In the genomic region with DNA sequence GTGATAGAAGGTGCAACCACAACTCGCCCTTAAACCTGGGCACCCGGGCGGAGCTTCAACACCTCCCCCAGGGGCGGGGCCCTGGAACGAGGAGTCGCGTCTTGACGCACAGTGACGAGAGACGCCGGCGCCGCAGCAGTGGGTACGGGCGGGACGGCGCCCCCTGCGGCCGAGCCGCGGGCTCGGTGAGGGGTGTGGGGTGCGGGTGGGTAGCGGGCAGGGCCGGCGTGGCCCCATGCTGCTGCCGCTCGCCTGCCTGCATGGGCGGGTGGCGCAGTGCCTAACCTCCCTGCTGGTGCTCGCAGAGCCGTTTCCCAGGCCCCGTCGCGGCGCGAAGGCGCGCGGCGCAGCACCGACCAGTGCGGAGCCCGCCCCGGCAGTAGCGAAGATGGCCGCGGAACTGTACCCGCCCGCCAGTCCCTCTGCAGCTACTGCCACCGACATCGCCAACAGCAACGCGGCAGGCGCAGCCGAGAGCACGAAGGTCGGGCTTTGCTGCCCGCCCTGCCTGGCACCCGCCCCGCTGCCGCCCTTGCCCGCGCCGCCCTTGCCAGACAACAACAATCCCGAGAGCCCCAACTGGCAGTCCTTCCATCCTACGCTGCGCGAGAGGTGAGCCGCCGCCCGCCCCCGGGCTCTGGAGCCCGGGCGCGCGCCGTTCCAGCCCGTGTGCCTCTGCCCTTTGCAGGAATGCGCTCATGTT, we compare ENCODE assay signal across 8 mouse cellular contexts. TPM values are rescaled to one million over a fixed set of nuclear protein-coding genes. Genes with fewer than 3 reads are reported as not detected.
DNase-seq lines count a peak whose midpoint lies in the region; ATAC-seq and TF ChIP-seq lines count a peak whose summit lies in the region.

A gene (plus strand): TSS at position 112 of the 703 bp plus-strand sequence.

- peak within 1 kb of the TSS; percentile 90 for H3K27ac ChIP-seq in cerebellum, adult 2 months (ENCODE audit: insufficient read depth, low read length)
- peak within 1 kb of the TSS; percentile 94 for H3K27ac ChIP-seq in forebrain, embryonic 16.5 days (ENCODE audit: low read length)

- peak; percentile 87 for TF ChIP-seq POLR2A in cerebellum, adult 2 months (IDR thresholded peaks at IDR 0.05; ENCODE audit: borderline replicate concordance, insufficient read depth, low read length)
- TF ChIP-seq POLR2A in lung, adult 2 months (IDR thresholded peaks at IDR 0.05; ENCODE audit: borderline replicate concordance, extremely low read depth, low read depth, low read length): peak; percentile 46; the same call in 1 of the 2 replicates

- H3K27me3 ChIP-seq in cerebellum, adult 2 months (ENCODE audit: control insufficient read depth, insufficient read depth, low read length): no peaks in the 10 kb centered on the region
- H3K27me3 ChIP-seq in forebrain, embryonic 16.5 days (replicated peaks; ENCODE audit: control insufficient read depth, insufficient read depth, low read length): no peaks in the 10 kb centered on the region

- peaks cover 30% of the 10 kb centered on the region for H3K36me3 ChIP-seq in forebrain, embryonic 16.5 days (ENCODE audit: control insufficient read depth, insufficient read depth)

- peaks cover 21% of the 10 kb centered on the region for H3K4me1 ChIP-seq in cerebellum, adult 2 months (ENCODE audit: control insufficient read depth, insufficient read depth, low read length)
- H3K4me1 ChIP-seq in forebrain, embryonic 16.5 days (replicated peaks; ENCODE audit: control insufficient read depth, insufficient read depth, low read length): peaks cover 14% of the 10 kb centered on the region
- H3K4me1 ChIP-seq in lung, adult 2 months (ENCODE audit: control insufficient read depth, insufficient read depth, low read length): peaks cover 6% of the 10 kb centered on the region

- peak within 1 kb of the TSS; percentile 75 for H3K4me2 ChIP-seq in forebrain, embryonic 16.5 days (ENCODE audit: low read length)

- TF ChIP-seq CTCF in cerebellum, adult 2 months (IDR thresholded peaks at IDR 0.05; ENCODE audit: borderline replicate concordance, insufficient read depth, low read depth, low read length): peak; percentile 51
- TF ChIP-seq CTCF in lung, adult 2 months (IDR thresholded peaks at IDR 0.05; ENCODE audit: insufficient read depth, low read length): 0 out of 2 replicates have a peak, but pooled peaks have one; percentile 1

- peak within 1 kb of the TSS; percentile 84 for H3K4me3 ChIP-seq in cerebellum, adult 2 months (replicated peaks; ENCODE audit: insufficient read depth, low read depth, low read length)
- H3K4me3 ChIP-seq in forebrain, embryonic 16.5 days (replicated peaks; ENCODE audit: low read length): peak within 1 kb of the TSS; percentile 71
- H3K4me3 ChIP-seq in lung, adult 2 months (replicated peaks; ENCODE audit: extremely low read depth, low read depth, low read length): peak within 1 kb of the TSS; percentile 83

- H3K9ac ChIP-seq in forebrain, embryonic 16.5 days (replicated peaks; ENCODE audit: low read depth, low read length): peak within 1 kb of the TSS; percentile 77

- H3K9me3 ChIP-seq in forebrain, embryonic 16.5 days (ENCODE audit: control insufficient read depth, low read length): no peaks in the 10 kb centered on the region

- intact Hi-C loops in heart, postnatal 25 days (cut with DNase I): no loop called here

- under 1% methylated on average over 72 of the region's 80 CpGs for WGBS in cerebellum, adult 2 months
- WGBS in forebrain, embryonic 16.5 days: under 1% methylated on average over 75 of the region's 80 CpGs
- WGBS in lung, adult 2 months: under 1% methylated on average over 79 of the region's 80 CpGs

- ATAC-seq in forebrain, embryonic 16.5 days: peak; percentile 97
- ATAC-seq in neutrophil, adult 5-6 weeks (ENCODE audit: extremely low read depth, insufficient number of reproducible peaks, low FRiP score, poor library complexity, severe bottlenecking): peak; percentile 81

- peak; percentile 82 for DNase-seq in ES-CJ7 (ENCODE audit: low read depth, low spot score)
- peak; percentile 93 to 95 for DNase-seq in cerebellum, adult 2 months
- peak; percentile 72 for DNase-seq in heart, postnatal 25 days (ENCODE audit: low spot score)
- DNase-seq in layer of hippocampus, adult 18-20 months (ENCODE audit: low spot score in 2 of 2): peak; percentile 86 to 92
- DNase-seq in lung, adult 2 months: peak; percentile 86
- peak; percentile 87 for DNase-seq in testis, postnatal 14 days (ENCODE audit: low spot score)

RNA-seq across cellular contexts. Expression of the gene that starts here (rescaled TPM):
- polyA plus RNA-seq in cerebellum, adult 2 months (2012; rRNA removed): 61.6 and 68.6 TPM in 2 replicates
- 41.4 and 49.7 TPM in 2 replicates for polyA plus RNA-seq in forebrain, embryonic 16.5 days (2015; fragmentation: Nextera tagmentation; extraction: Ambion mirVana)
- 10 to 100 TPM; 21.0 to 21.9 TPM for total RNA-seq in heart, postnatal 25 days (2021)
- 10 to 100 TPM; 56.3 to 62.2 TPM for total RNA-seq in layer of hippocampus, adult 18-20 months (2021)
- polyA plus RNA-seq in lung, adult 2 months (2012; rRNA removed): 48.4 and 72.3 TPM in 2 replicates
- total RNA-seq in neutrophil, adult 5-6 weeks (2017): 6.1 and 7.2 TPM in 2 replicates

Comparison
In these comparisons a context has a peak if more than half of its experiments do, and no peak if none do; other contexts are left out.
1. Peak in every context shown above with its lines: DNase-seq, ATAC-seq, H3K4me3 ChIP-seq and H3K27ac ChIP-seq.